Mouse (Mus musculus) kidney, adult 2 months (tissue): Measurements from ENCODE around the gene Adk.

ENCODE experiments used
- CTCF ChIP-seq: fragments of 200-500 bp; conservative IDR thresholded peaks from 2 replicates; pipeline ENCODE4 v1.5.1; 2011; ENCODE audit warnings: low read depth, mild to moderate bottlenecking, control low read depth, low read length, moderate library complexity, mixed read lengths; ENCODE audit not compliant: insufficient read depth, insufficient read length
- POLR2A ChIP-seq: fragments of 200-500 bp; IDR thresholded peaks from one replicate; pipeline ENCODE4 v1.6.1; 2011; ENCODE audit warnings: low read depth, low read length, control low read depth

- no peak for TF ChIP-seq CTCF
- TF ChIP-seq POLR2A: no peak
Measured at GRCm38 (mm10) chr14:21034791-21035190, 17.6 kb upstream of the Adk start.
